Mouse (Mus musculus): ENCODE measurements around the gene Izumo1r. TPM values are rescaled to one million over a fixed set of nuclear protein-coding genes. Genes with fewer than 3 reads are reported as not detected.

Gene Izumo1r
- total and polyA plus RNA-seq, 2 experiments from 2014 or later, result not detected

DNA sequence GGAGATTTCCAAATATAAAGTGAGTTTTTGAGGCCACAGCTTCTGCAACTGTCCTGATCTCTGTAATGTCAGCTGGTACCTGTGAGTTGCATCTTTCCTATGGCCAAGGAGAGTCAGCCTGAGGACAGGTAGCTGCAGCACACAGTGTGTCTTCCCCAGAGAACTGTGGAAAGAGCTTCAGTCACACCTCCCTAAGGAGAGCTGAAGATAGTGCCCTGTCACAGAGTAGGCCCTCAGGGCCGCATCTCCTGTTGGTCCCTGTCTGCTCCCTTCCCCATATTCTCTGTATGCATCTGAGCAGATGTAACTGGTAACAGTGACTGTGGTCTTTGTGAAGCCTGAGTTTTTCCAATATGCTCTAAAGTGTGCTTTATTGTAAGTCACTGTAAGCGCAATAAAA is 33.4 kb downstream of the Izumo1r start:
- no peaks in the 10 kb centered on the region for H3K9me3 ChIP-seq (ENCODE audit: low read length)
- DNase-seq (no peak), ATAC-seq (peak; percentile 12; the same call in 1 of the 2 replicates)
- H3K4me3 ChIP-seq (ENCODE audit: low read depth, low read length), result no peak overlapping the region
- H3K4me2 ChIP-seq (ENCODE audit: low read depth), result no peak overlapping the region
- TF ChIP-seq CTCF (IDR thresholded peaks at IDR 0.05; ENCODE audit: low read depth), result no peak
- 83% methylated on average over 2 of the region's 2 CpGs for WGBS
- H3K36me3 ChIP-seq (ENCODE audit: insufficient read depth), result no peaks in the 10 kb centered on the region
- H3K9ac ChIP-seq, result no peak overlapping the region
- peaks cover 4% of the 10 kb centered on the region; the same call in 1 of the 2 replicates for H3K4me1 ChIP-seq (ENCODE audit: insufficient read depth)
- H3K27ac ChIP-seq (ENCODE audit: low read depth, low read length), result no peak overlapping the region
- no peaks in the 10 kb centered on the region for H3K27me3 ChIP-seq (ENCODE audit: insufficient read depth, low read length)

DNA sequence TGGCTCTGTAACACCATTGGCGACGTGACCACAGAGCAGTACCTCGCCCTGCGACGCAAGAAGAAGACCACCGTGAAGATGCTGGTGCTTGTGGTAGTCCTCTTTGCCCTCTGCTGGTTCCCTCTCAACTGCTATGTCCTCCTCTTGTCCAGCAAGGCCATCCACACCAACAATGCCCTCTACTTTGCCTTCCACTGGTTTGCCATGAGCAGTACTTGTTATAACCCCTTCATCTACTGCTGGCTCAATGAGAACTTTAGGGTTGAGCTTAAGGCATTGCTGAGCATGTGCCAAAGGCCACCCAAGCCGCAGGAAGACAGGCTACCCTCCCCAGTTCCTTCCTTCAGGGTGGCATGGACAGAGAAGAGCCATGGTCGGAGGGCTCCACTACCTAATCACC is 35.4 kb downstream of the Izumo1r start:
- Histone ChIP-seq H3K9ac (no peak overlapping the region), H3K4me1 (ENCODE audit: insufficient read depth) (peaks cover 4% of the 10 kb centered on the region; the same call in 1 of the 2 replicates), H3K27ac (ENCODE audit: low read depth, low read length) (no peak overlapping the region), H3K27me3 (ENCODE audit: insufficient read depth, low read length) (no peaks in the 10 kb centered on the region), H3K36me3 (ENCODE audit: insufficient read depth) (no peaks in the 10 kb centered on the region), H3K9me3 (ENCODE audit: low read length) (no peaks in the 10 kb centered on the region), H3K4me2 (ENCODE audit: low read depth) (no peak overlapping the region), H3K4me3 (ENCODE audit: low read depth, low read length) (no peak overlapping the region)
- ATAC-seq (no peak), DNase-seq (no peak)
- no peak for TF ChIP-seq CTCF (IDR thresholded peaks at IDR 0.05; ENCODE audit: low read depth)
- WGBS, result 97% methylated on average over 8 of the region's 8 CpGs

DNA sequence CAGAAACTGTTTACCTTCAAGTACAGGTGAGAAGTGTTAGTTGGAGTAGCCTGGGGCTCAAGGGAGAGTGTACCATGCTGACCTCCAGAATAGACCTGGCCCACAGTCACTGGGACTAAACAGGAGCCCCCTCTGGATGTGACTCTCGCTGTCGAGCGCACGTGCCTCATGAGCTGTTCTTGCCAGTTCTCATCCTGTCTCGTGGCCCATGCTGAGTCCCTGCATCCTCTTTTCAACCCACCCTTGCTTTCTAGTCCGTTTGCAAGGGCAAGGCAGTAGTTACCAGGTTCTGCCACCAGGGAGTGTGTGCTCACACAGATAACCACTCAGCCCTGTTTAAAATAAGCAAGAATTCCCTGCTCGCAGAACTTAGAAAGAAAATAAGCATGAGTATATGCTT is 36.8 kb downstream of the Izumo1r start:
- Histone ChIP-seq H3K27ac (ENCODE audit: low read depth, low read length) (no peak overlapping the region), H3K9ac (no peak overlapping the region), H3K9me3 (ENCODE audit: low read length) (no peaks in the 10 kb centered on the region), H3K27me3 (ENCODE audit: insufficient read depth, low read length) (no peaks in the 10 kb centered on the region), H3K4me1 (ENCODE audit: insufficient read depth) (peaks cover 4% of the 10 kb centered on the region; the same call in 1 of the 2 replicates), H3K36me3 (ENCODE audit: insufficient read depth) (no peaks in the 10 kb centered on the region), H3K4me2 (ENCODE audit: low read depth) (no peak overlapping the region), H3K4me3 (ENCODE audit: low read depth, low read length) (no peak overlapping the region)
- ATAC-seq (peak; percentile 79), DNase-seq (peak; percentile 49)
- peak; percentile 84 for TF ChIP-seq CTCF (IDR thresholded peaks at IDR 0.05; ENCODE audit: low read depth)
- 32% methylated on average over 7 of the region's 7 CpGs for WGBS

DNA sequence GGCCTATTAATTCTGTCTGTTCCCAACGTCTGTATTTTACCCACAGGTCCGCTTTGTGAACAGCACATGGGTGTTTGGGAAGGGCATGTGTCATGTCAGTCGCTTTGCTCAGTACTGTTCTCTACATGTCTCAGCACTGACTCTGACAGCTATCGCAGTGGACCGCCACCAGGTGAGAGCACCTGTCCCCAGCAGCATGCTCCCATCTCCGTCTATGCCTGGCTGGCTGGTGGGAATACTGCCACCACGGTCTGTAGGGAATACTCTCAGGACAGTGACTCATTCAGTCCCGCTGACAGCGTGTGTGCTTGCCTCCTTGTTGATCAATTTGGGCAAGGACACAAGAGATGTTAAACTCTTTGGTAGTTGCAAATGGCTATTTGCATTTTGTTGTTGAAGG is 39.0 kb downstream of the Izumo1r start:
- Histone ChIP-seq H3K36me3 (ENCODE audit: insufficient read depth) (no peaks in the 10 kb centered on the region), H3K27me3 (ENCODE audit: insufficient read depth, low read length) (0 out of 2 replicates have a peak, but pooled peaks cover 4% of the 10 kb centered on the region), H3K9ac (no peak overlapping the region), H3K4me2 (ENCODE audit: low read depth) (no peak overlapping the region), H3K4me3 (ENCODE audit: low read depth, low read length) (no peak overlapping the region), H3K4me1 (ENCODE audit: insufficient read depth) (peaks cover 4% of the 10 kb centered on the region; the same call in 1 of the 2 replicates), H3K9me3 (ENCODE audit: low read length) (no peaks in the 10 kb centered on the region), H3K27ac (ENCODE audit: low read depth, low read length) (no peak overlapping the region)
- ATAC-seq (no peak), DNase-seq (no peak)
- 80% methylated on average over 9 of the region's 9 CpGs for WGBS
- TF ChIP-seq CTCF (IDR thresholded peaks at IDR 0.05; ENCODE audit: low read depth), result no peak

DNA sequence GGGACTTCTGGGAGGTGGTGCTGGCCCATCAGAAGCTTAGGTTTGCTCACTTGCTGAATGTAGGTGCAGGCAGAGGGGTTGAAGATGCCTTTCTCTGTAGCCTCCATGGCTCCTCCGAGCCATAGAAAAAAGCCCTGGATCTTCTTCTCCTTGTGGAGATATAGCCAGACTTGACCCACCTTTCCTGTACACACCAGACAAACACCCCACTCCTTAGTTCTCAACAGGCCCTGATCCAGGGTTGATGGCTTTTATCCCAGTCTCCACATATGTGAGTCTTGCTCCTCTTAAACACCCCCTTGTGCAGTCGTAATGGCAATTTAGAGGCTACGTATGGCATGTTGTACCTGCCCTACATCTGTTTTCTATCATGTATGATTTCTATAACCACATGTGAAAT is 40.6 kb downstream of the Izumo1r start:
- DNase-seq, result no peak
- Histone ChIP-seq H3K27ac (ENCODE audit: low read depth, low read length) (no peak overlapping the region), H3K9ac (no peak overlapping the region), H3K9me3 (ENCODE audit: low read length) (no peaks in the 10 kb centered on the region), H3K4me1 (ENCODE audit: insufficient read depth) (peaks cover 4% of the 10 kb centered on the region; the same call in 1 of the 2 replicates), H3K36me3 (ENCODE audit: insufficient read depth) (no peaks in the 10 kb centered on the region), H3K27me3 (ENCODE audit: insufficient read depth, low read length) (0 out of 2 replicates have a peak, but pooled peaks cover 4% of the 10 kb centered on the region), H3K4me3 (ENCODE audit: low read depth, low read length) (no peak overlapping the region), H3K4me2 (ENCODE audit: low read depth) (no peak overlapping the region)
- WGBS, result 88% methylated on average over 3 of the region's 3 CpGs
- ATAC-seq, result no peak
- TF ChIP-seq CTCF (IDR thresholded peaks at IDR 0.05; ENCODE audit: low read depth), result no peak

DNA sequence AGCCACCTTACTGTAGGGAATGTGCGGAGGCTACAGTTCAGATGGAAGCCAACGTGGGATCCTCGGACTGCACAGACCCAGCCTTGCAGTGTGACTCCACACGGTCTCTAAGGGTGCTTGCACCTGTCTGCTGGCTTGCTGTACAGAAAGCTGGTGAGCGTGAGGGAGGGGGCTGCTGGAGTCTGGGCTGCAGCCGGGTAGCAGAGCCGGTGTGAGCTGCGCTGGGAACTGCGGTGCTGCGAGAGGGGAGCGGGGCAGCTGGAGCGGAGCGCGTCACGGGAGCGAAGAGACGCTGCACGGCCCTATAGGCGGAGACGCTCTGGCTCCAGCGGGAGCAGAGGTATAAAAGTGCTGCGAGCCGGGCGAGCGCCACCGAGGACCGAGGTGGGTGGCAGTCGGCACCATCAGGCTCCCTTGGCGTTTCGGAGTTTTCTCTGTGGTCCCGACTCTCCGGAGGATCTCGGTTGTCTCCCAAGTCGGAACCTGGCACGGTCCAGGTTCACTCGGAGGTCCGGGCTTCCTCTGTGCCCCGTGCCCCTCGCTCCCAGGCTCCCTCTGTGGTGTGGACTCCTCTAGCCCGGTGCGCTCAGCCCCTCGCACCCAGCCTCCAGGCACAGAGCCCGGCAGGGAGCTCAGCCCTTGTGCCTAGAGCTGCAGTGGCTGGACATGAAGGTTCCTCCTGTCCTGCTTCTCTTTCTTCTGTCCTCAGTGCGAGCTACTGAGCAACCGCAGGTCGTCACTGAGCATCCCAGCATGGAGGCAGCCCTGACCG is 43.7 kb downstream of the Izumo1r start, which contains the start of gene Gpr83:
Gpr83 (plus strand) TSS at position 343 of the 772 bp plus-strand sequence.
- Histone ChIP-seq H3K36me3 (ENCODE audit: insufficient read depth) (no peaks in the 10 kb centered on the region), H3K27me3 (ENCODE audit: insufficient read depth, low read length) (0 out of 2 replicates have a peak, but pooled peaks cover 4% of the 10 kb centered on the region), H3K4me3 (ENCODE audit: low read depth, low read length) (peak within 1 kb of the TSS; percentile 46), H3K9ac (peak within 1 kb of the TSS; percentile 48), H3K4me1 (ENCODE audit: insufficient read depth) (no peaks in the 10 kb centered on the region), H3K27ac (ENCODE audit: low read depth, low read length) (no peak within 1 kb of the TSS), H3K4me2 (ENCODE audit: low read depth) (peak within 1 kb of the TSS; percentile 95), H3K9me3 (ENCODE audit: low read length) (no peaks in the 10 kb centered on the region)
- ATAC-seq (peak; percentile 97), DNase-seq (peak; percentile 64)
- TF ChIP-seq CTCF (IDR thresholded peaks at IDR 0.05; ENCODE audit: low read depth), result no peak
- WGBS, result 2% methylated on average over 47 of the region's 47 CpGs

DNA sequence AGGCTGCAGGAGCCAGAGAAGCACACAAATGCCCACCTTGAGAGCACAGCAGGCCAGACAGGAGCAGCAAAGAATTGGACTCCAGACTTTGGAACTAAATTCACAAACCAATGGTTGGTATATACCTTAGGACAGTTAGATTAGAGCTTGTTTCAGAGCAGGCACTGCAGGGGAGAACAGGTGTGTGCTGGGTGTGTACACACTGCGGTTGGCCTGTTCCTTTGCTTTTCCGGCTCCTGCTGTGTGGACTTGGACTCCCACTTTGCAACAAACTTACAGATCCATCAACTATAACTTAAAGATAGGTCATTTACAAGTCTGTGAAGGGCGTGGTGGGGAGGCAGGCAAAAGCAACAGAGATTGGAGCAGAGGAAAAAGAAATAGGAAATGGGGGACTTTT is 45.0 kb downstream of the Izumo1r start:
- no peaks in the 10 kb centered on the region for H3K4me1 ChIP-seq (ENCODE audit: insufficient read depth)
- TF ChIP-seq CTCF (IDR thresholded peaks at IDR 0.05; ENCODE audit: low read depth), result no peak

More for the DNA sequence above, 45.0 kb downstream of the Izumo1r start:
- Histone ChIP-seq H3K27ac (ENCODE audit: low read depth, low read length) (no peak overlapping the region), H3K9ac (no peak overlapping the region), H3K9me3 (ENCODE audit: low read length) (no peaks in the 10 kb centered on the region), H3K27me3 (ENCODE audit: insufficient read depth, low read length) (0 out of 2 replicates have a peak, but pooled peaks cover 4% of the 10 kb centered on the region), H3K36me3 (ENCODE audit: insufficient read depth) (no peaks in the 10 kb centered on the region), H3K4me2 (ENCODE audit: low read depth) (no peak overlapping the region), H3K4me3 (ENCODE audit: low read depth, low read length) (no peak overlapping the region)
- WGBS, result 85% methylated on average over 3 of the region's 3 CpGs
- ATAC-seq, result no peak
- DNase-seq, result no peak
